Mouse (Mus musculus): ENCODE measurements around the gene Smg6.

DNA sequence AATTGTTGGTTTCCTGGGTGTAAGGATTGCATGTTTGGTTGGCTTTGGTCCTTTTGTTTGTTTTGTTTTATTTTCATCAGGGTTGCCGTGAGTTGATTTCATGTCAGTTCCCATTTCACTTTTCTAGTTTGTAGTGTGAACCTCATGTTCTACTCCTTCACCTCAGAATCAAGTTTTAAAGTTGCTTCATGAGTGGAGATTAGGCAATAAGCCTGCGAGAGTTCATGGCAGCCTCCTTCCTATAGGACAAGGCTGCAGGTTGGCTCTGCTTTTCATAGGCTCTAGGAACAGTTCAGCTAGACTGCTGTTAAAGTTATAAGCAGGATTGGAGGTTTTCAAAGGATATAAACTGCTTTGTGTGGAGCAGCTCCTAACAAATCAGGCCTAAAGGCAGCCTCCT is 33.9 kb downstream of the Smg6 start:
- TF ChIP-seq CTCF (IDR thresholded peaks at IDR 0.05; ENCODE audit: control insufficient read depth, insufficient read depth, low read length) (no peak), POLR2A (IDR thresholded peaks at IDR 0.05; ENCODE audit: borderline replicate concordance, control insufficient read depth, low read depth, low read length) (no peak)
